Mouse (Mus musculus) macrophage (primary cell): ENCODE results near the gene Kalrn. TPM values are rescaled to one million over a fixed set of nuclear protein-coding genes. Genes with fewer than 3 reads are reported as not detected.

Experiments used
- H3K27ac ChIP-seq: fragments of 350-480 bp; formaldehyde crosslinking; 2 replicates; pipeline ENCODE4 v1.9.0; 2021
- H3K36me3 ChIP-seq: fragments of 350-480 bp; formaldehyde crosslinking; 2 replicates; pipeline ENCODE4 v1.9.0; 2021; ENCODE audit errors: inconsistent target
- H3K4me3 ChIP-seq: fragments of 350-480 bp; formaldehyde crosslinking; 2 replicates; pipeline ENCODE4 v1.9.0; 2021; ENCODE audit errors: inconsistent target
- H3K79me2 ChIP-seq: fragments of 350-480 bp; formaldehyde crosslinking; 2 replicates; pipeline ENCODE4 v1.9.0; 2021; ENCODE audit errors: inconsistent target
- WGBS: methylation state at CpG from one replicate; pipeline ENCODE4 v1.1.7; 2026; ENCODE audit warnings: inconsistent platforms; ENCODE audit not compliant: missing documents; 5-methylcytosine and 5-hydroxymethylcytosine counted together
- polyA plus RNA-seq: library from polyadenylated mRNA; stranded (reverse); fragments of 250-400 nt; gene quantifications from 3 replicates; pipeline ENCODE4 v1.2.4, GENCODE M21; 2018; ENCODE audit warnings: inconsistent platforms

The Kalrn gene
- polyA plus RNA-seq, 1 experiment from 2014 or later: 0.32 TPM

GRCm38 (mm10) chr16:34535135-34535534, 38.2 kb downstream of the Kalrn start:
- Histone ChIP-seq H3K4me3 (no peak overlapping the region), H3K36me3 (no peaks in the 10 kb centered on the region), H3K27ac (no peak overlapping the region), H3K79me2 (no peaks in the 10 kb centered on the region)
- 34% methylated on average over 7 of the region's 7 CpGs for WGBS

- WGBS: 0% methylated on average over 1 of the region's 1 CpGs
- no peaks in the 10 kb centered on the region for H3K79me2 ChIP-seq
- no peaks in the 10 kb centered on the region for H3K36me3 ChIP-seq
- no peak overlapping the region for H3K27ac ChIP-seq
- H3K4me3 ChIP-seq: no peak overlapping the region
Measured at GRCm38 (mm10) chr16:34531506-34531905, 41.8 kb downstream of the Kalrn start.

DNA sequence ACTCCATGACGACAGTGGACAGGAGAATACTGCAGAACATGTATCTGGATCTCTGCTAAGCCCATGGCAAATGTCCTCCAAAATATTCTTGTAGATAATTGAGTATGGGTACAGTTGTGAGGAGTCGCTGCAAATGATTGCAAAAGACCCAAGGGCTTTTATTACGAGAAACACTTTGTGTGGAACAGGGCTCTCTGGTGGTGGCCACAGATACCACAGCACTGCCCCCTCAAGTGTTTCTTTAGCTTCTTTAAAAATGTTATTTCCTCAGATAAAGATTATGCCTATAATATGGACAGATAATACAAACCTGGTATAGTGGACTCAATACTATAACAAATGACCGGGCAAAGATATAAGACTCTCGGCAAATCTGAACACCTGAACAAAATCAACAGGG, 43.3 kb downstream of the Kalrn start:
- 82% methylated on average over 5 of the region's 5 CpGs for WGBS
- H3K36me3 ChIP-seq: no peaks in the 10 kb centered on the region
- no peak overlapping the region for H3K27ac ChIP-seq
- H3K79me2 ChIP-seq: no peaks in the 10 kb centered on the region
- H3K4me3 ChIP-seq: no peak overlapping the region

GRCm38 (mm10) chr16:34528234-34528983, 44.9 kb downstream of the Kalrn start:
- Histone ChIP-seq H3K27ac (no peak overlapping the region), H3K36me3 (no peaks in the 10 kb centered on the region), H3K4me3 (no peak overlapping the region), H3K79me2 (no peaks in the 10 kb centered on the region)
- 91% methylated on average over 5 of the region's 5 CpGs for WGBS

DNA sequence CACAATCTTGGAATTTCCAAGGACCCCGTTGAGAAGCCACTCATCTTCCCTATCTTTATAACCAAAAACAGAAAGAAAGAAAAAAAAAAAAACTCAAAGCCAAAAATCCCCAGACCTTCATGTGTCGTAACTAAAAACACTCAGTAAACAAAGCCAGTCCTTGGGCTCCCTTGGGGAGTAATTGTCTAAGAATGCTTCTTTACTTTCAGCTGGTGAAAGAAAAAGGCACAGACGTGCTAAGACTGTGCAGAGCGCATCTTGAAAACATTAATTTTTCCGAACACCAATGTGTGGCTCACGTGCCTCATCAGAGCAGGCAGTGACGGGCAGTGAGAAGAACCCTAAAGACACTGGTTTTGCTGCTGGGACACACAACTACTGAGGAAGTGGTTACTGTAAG, 47.0 kb downstream of the Kalrn start:
- no peak overlapping the region for H3K4me3 ChIP-seq
- 89% methylated on average over 5 of the region's 7 CpGs for WGBS
- H3K27ac ChIP-seq: no peak overlapping the region
- H3K36me3 ChIP-seq: no peaks in the 10 kb centered on the region
- no peaks in the 10 kb centered on the region for H3K79me2 ChIP-seq

GRCm38 (mm10) chr16:34525866-34526265, 47.5 kb downstream of the Kalrn start:
- WGBS: 85% methylated on average over 8 of the region's 8 CpGs
- H3K36me3 ChIP-seq: no peaks in the 10 kb centered on the region
- no peak overlapping the region for H3K4me3 ChIP-seq
- H3K27ac ChIP-seq: no peak overlapping the region
- no peaks in the 10 kb centered on the region for H3K79me2 ChIP-seq

DNA sequence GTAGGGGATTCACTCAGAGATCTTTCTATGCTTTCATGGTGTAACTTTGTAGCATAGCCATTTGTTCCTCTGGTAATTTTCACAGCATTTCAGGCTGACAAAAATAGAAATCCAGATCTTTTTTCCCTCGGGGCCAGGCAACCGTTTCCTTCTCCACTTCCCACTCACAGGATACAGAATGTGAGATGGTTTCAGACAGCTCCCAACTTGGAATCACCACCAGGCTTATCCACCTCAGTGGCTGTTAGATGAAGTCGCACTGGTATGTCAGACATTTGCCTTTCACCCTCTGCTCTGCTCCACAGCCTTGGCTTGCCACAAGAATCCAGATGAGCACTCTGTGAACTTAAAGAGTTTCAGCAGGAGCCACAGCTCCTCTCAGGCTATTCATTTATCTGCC, 48.1 kb downstream of the Kalrn start:
- 59% methylated on average over 3 of the region's 3 CpGs for WGBS
- no peaks in the 10 kb centered on the region for H3K36me3 ChIP-seq

DNA sequence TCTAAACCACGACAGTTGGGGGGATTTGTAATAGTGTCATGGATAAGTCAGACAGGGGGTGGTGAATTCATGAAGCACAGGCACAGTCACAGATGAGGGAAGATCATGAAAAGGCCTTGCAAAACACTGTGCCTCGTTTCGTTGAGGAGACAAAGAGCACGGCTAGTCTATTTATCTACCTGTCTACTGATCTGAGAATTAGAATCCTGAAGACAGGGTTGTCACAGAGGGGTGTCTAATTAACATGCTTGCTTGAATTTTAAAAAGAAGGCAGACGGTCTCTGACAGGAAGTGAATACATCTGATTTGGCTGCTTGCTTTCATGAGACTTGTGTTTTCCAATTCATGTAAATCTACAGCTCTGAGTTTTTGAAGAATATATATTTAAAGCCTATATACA, 52.3 kb downstream of the Kalrn start:
- no peaks in the 10 kb centered on the region for H3K79me2 ChIP-seq
- WGBS: 85% methylated on average over 5 of the region's 5 CpGs
- H3K27ac ChIP-seq: no peak overlapping the region

More for the DNA sequence above, 48.1 kb downstream of the Kalrn start:
- H3K79me2 ChIP-seq: no peaks in the 10 kb centered on the region
- H3K4me3 ChIP-seq: no peak overlapping the region
- no peak overlapping the region for H3K27ac ChIP-seq

GRCm38 (mm10) chr16:34516891-34517398, 56.4 kb downstream of the Kalrn start:
- Histone ChIP-seq H3K27ac (no peak overlapping the region), H3K4me3 (no peak overlapping the region), H3K79me2 (no peaks in the 10 kb centered on the region), H3K36me3 (no peaks in the 10 kb centered on the region)
- 91% methylated on average over 12 of the region's 12 CpGs for WGBS

More for the DNA sequence above, 52.3 kb downstream of the Kalrn start:
- Histone ChIP-seq H3K36me3 (no peaks in the 10 kb centered on the region), H3K4me3 (no peak overlapping the region)

DNA sequence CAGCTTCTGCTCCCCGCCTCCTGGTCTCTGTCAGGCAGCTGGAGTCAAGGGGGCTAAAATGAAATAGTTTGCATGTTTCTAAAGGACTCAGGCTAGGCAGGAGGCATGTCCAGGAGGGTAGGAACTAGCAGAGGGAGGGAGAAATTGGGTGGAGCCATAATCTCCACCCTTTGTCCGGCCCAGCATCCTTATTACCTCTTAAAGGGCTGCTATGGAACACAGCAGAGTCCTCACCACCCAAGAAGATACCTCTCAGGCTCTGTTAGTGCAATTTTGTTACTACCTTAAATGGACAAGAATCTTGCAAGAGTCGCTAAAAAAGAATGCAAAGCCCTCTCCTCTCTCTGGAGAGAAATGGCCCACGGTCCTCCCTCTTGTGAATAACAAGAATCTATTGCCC, 57.8 kb downstream of the Kalrn start:
- Histone ChIP-seq H3K79me2 (no peaks in the 10 kb centered on the region), H3K27ac (no peak overlapping the region), H3K36me3 (no peaks in the 10 kb centered on the region), H3K4me3 (no peak overlapping the region)
- WGBS: 90% methylated on average over 4 of the region's 4 CpGs

- H3K79me2 ChIP-seq: no peaks in the 10 kb centered on the region
- H3K36me3 ChIP-seq: no peaks in the 10 kb centered on the region
- H3K27ac ChIP-seq: no peak overlapping the region
- H3K4me3 ChIP-seq: no peak overlapping the region
- 87% methylated on average over 13 of the region's 13 CpGs for WGBS
Measured at GRCm38 (mm10) chr16:34513956-34514593, 59.3 kb downstream of the Kalrn start.

- 100% methylated on average over 3 of the region's 4 CpGs for WGBS
- Histone ChIP-seq H3K36me3 (no peaks in the 10 kb centered on the region), H3K79me2 (no peaks in the 10 kb centered on the region)
Measured at GRCm38 (mm10) chr16:34512326-34512725, 61.0 kb downstream of the Kalrn start.

GRCm38 (mm10) chr16:34508125-34508524, 65.2 kb downstream of the Kalrn start:
- Histone ChIP-seq H3K4me3 (no peak overlapping the region), H3K27ac (no peak overlapping the region), H3K36me3 (no peaks in the 10 kb centered on the region), H3K79me2 (no peaks in the 10 kb centered on the region)
- WGBS: 7% methylated on average over 1 of the region's 1 CpGs

More at GRCm38 (mm10) chr16:34512326-34512725, 61.0 kb downstream of the Kalrn start:
- H3K27ac ChIP-seq: no peak overlapping the region
- H3K4me3 ChIP-seq: no peak overlapping the region

DNA sequence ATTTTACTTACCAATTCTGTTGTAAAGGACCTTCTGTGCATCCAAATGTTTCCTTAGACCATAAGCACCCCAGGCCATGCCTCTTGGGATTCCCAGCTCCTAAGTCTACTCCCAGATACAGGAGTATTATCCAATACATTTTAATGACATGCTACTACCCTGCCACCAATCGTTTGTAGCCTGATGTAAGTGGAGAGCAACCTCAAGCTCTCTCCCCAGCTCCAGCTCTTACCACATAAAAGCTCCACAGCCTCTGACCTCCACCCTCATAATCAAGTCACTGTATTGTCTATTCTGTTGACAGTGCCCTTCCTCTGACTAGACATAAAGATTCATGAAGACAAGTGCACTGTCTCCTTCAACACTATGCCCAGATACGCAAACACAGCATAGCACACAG, 67.3 kb downstream of the Kalrn start:
- Histone ChIP-seq H3K27ac (no peak overlapping the region), H3K4me3 (no peak overlapping the region), H3K79me2 (no peaks in the 10 kb centered on the region), H3K36me3 (no peaks in the 10 kb centered on the region)
- whole genome bisulfite sequencing: 90% methylated on average over 2 of the region's 2 CpGs

DNA sequence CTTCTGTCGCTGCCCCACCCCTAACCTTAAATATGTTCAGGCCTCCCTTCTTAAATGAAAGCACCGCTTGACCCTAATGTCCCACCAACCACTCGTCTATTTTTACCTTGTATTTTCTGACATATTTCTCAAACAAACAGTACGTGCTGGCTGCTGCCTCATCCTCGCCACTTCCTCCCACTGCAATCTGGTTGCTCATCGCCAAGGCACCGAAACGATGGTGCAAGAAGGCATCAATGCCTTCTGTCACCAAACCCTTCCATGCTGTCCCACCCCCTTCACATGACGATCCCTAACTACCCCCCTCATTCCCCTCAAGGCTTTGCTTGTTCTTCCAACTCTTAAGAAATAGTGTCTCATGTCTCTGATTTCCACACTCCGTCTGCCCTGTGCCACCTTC, 69.1 kb downstream of the Kalrn start:
- Histone ChIP-seq H3K36me3 (no peaks in the 10 kb centered on the region), H3K4me3 (no peak overlapping the region), H3K27ac (no peak overlapping the region), H3K79me2 (no peaks in the 10 kb centered on the region)
- WGBS: 60% methylated on average over 10 of the region's 10 CpGs
